In genomic region chr17:46283140-46283539, GRCm38 (mm10) we compare ENCODE assay signal across 8 mouse cellular contexts. TPM values are rescaled to one million over a fixed set of nuclear protein-coding genes. Genes with fewer than 3 reads are reported as not detected.
DNase-seq lines count a peak whose midpoint lies in the region; ATAC-seq and TF ChIP-seq lines count a peak whose summit lies in the region.

No protein-coding gene starts in this region.

- peak overlapping the region; percentile 100 for H3K4me3 ChIP-seq in cerebellum, adult 2 months (replicated peaks; ENCODE audit: insufficient read depth, low read depth, low read length)
- peak overlapping the region; percentile 83 for H3K4me3 ChIP-seq in testis, adult 2 months (ENCODE audit: control insufficient read depth, low read depth, low read length)
- H3K4me3 ChIP-seq in limb, embryonic 10.5 days: peak overlapping the region; percentile 81
- H3K4me3 ChIP-seq in stomach, embryonic 14.5 days (ENCODE audit: low read depth, low read length): peak overlapping the region; percentile 72

- WGBS in cerebellum, adult 2 months: 23% methylated on average over 9 of the region's 9 CpGs
- 27% methylated on average over 9 of the region's 9 CpGs for WGBS in limb, embryonic 10.5 days
- WGBS in stomach, embryonic 14.5 days: 21% methylated on average over 9 of the region's 9 CpGs

- no peaks in the 10 kb centered on the region for H3K36me3 ChIP-seq in testis, adult 2 months (ENCODE audit: control insufficient read depth, insufficient read depth, low read length)
- peaks cover 32% of the 10 kb centered on the region for H3K36me3 ChIP-seq in limb, embryonic 10.5 days
- peaks cover 24% of the 10 kb centered on the region for H3K36me3 ChIP-seq in stomach, embryonic 14.5 days (ENCODE audit: control insufficient read depth, insufficient read depth, low read length)

- H3K27me3 ChIP-seq in cerebellum, adult 2 months (ENCODE audit: control insufficient read depth, insufficient read depth, low read length): no peaks in the 10 kb centered on the region
- H3K27me3 ChIP-seq in testis, adult 2 months (ENCODE audit: control insufficient read depth, insufficient read depth, low read length): no peaks in the 10 kb centered on the region
- H3K27me3 ChIP-seq in limb, embryonic 10.5 days (ENCODE audit: low read depth, poor library complexity, severe bottlenecking): no peaks in the 10 kb centered on the region
- no peaks in the 10 kb centered on the region for H3K27me3 ChIP-seq in stomach, embryonic 14.5 days (ENCODE audit: control insufficient read depth, insufficient read depth, low read length)

- no peak; the same call in 1 of the 2 replicates for ATAC-seq in stomach, embryonic 14.5 days (ENCODE audit: insufficient number of reproducible peaks, insufficient read depth, low FRiP score, low read depth)

- TF ChIP-seq CTCF in cerebellum, adult 2 months (IDR thresholded peaks at IDR 0.05; ENCODE audit: borderline replicate concordance, insufficient read depth, low read depth, low read length): no peak
- no peak for TF ChIP-seq CTCF in testis, adult 2 months (IDR thresholded peaks at IDR 0.05; ENCODE audit: control insufficient read depth, insufficient read depth, insufficient replicate concordance, low read depth, low read length)

- H3K9ac ChIP-seq in stomach, embryonic 14.5 days (replicated peaks; ENCODE audit: low read depth, low read length): no peak overlapping the region

- H3K4me1 ChIP-seq in cerebellum, adult 2 months (ENCODE audit: control insufficient read depth, insufficient read depth, low read length): peaks cover 3% of the 10 kb centered on the region; the same call in 1 of the 2 replicates
- peaks cover 13% of the 10 kb centered on the region for H3K4me1 ChIP-seq in testis, adult 2 months (ENCODE audit: control insufficient read depth, insufficient read depth, low read length)
- peaks cover 45% of the 10 kb centered on the region for H3K4me1 ChIP-seq in limb, embryonic 10.5 days
- H3K4me1 ChIP-seq in stomach, embryonic 14.5 days (ENCODE audit: control insufficient read depth, insufficient read depth, low read length): peaks cover 19% of the 10 kb centered on the region

- no peaks in the 10 kb centered on the region for H3K9me3 ChIP-seq in limb, embryonic 10.5 days (replicated peaks)
- H3K9me3 ChIP-seq in stomach, embryonic 14.5 days (ENCODE audit: control insufficient read depth, low read depth, low read length): no peaks in the 10 kb centered on the region

- peak overlapping the region; percentile 83 for H3K4me2 ChIP-seq in stomach, embryonic 14.5 days (replicated peaks; ENCODE audit: low read depth, low read length)

- H3K27ac ChIP-seq in cerebellum, adult 2 months (ENCODE audit: insufficient read depth, low read length): no peak overlapping the region
- peak overlapping the region; percentile 88 for H3K27ac ChIP-seq in testis, adult 2 months (ENCODE audit: control insufficient read depth, insufficient read depth, low read depth, low read length)
- peak overlapping the region; percentile 90 for H3K27ac ChIP-seq in limb, embryonic 10.5 days
- H3K27ac ChIP-seq in stomach, embryonic 14.5 days (ENCODE audit: low read length): no peak overlapping the region

- DNase-seq in cerebellum, adult 2 months: no peak
- no peak for DNase-seq in cerebellum, adult 9-11 months
- no peak for DNase-seq in testis, postnatal 14 days (ENCODE audit: low spot score)
- DNase-seq in limb, embryonic 10.5 days (ENCODE audit: low spot score): no peak
- DNase-seq in cerebellum, adult 9-10 months: no peak
- no peak for DNase-seq in urinary bladder, postnatal 4 days (ENCODE audit: low spot score in 2 of 2)

- no peak for TF ChIP-seq POLR2A in cerebellum, adult 2 months (IDR thresholded peaks at IDR 0.05; ENCODE audit: borderline replicate concordance, insufficient read depth, low read length)
- TF ChIP-seq POLR2A in testis, adult 2 months (IDR thresholded peaks at IDR 0.05; ENCODE audit: control insufficient read depth, low read depth, low read length): no peak; the same call in 1 of the 2 replicates

RNA-seq across cellular contexts. Expression of gene Tjap1, which starts 0.3 kb away (rescaled TPM):
- 64.8 and 65.9 TPM in 2 replicates for polyA plus RNA-seq in cerebellum, adult 2 months (2012; rRNA removed)
- 33.1 and 39.0 TPM in 2 replicates for polyA plus RNA-seq in testis, adult 2 months (2012; rRNA removed)
- 60.3 and 61.2 TPM in 2 replicates for polyA plus RNA-seq in limb, embryonic 10.5 days (2016; fragmentation: Nextera tagmentation; extraction: Ambion mirVana)
- polyA plus RNA-seq in stomach, embryonic 14.5 days (2014; fragmentation: Nextera tagmentation; extraction: Ambion mirVana): 46.4 and 48.8 TPM in 2 replicates

RNA-seq across cellular contexts. Expression of gene Dlk2, which starts 14.1 kb away (rescaled TPM):
- polyA plus RNA-seq in cerebellum, adult 2 months (2012; rRNA removed): 8.8 and 9.0 TPM in 2 replicates
- 0.38 and 0.97 TPM in 2 replicates for polyA plus RNA-seq in testis, adult 2 months (2012; rRNA removed)
- 0.65 and 1.3 TPM in 2 replicates for polyA plus RNA-seq in limb, embryonic 10.5 days (2016; fragmentation: Nextera tagmentation; extraction: Ambion mirVana)
- 2.8 and 3.9 TPM in 2 replicates for polyA plus RNA-seq in stomach, embryonic 14.5 days (2014; fragmentation: Nextera tagmentation; extraction: Ambion mirVana)

RNA-seq across cellular contexts. Expression of gene Lrrc73, which starts 29.8 kb away (rescaled TPM):
- polyA plus RNA-seq in cerebellum, adult 2 months (2012; rRNA removed): 26.8 and 28.1 TPM in 2 replicates
- polyA plus RNA-seq in testis, adult 2 months (2012; rRNA removed): 106 and 120 TPM in 2 replicates
- 0.25 and 0.44 TPM in 2 replicates for polyA plus RNA-seq in limb, embryonic 10.5 days (2016; fragmentation: Nextera tagmentation; extraction: Ambion mirVana)
- 0.55 and 0.85 TPM in 2 replicates for polyA plus RNA-seq in stomach, embryonic 14.5 days (2014; fragmentation: Nextera tagmentation; extraction: Ambion mirVana)

RNA-seq across cellular contexts. Expression of gene Yipf3, which starts 35.3 kb away (rescaled TPM):
- 111 and 117 TPM in 2 replicates for polyA plus RNA-seq in cerebellum, adult 2 months (2012; rRNA removed)
- 67.9 and 75.4 TPM in 2 replicates for polyA plus RNA-seq in testis, adult 2 months (2012; rRNA removed)
- 73.0 and 81.9 TPM in 2 replicates for polyA plus RNA-seq in limb, embryonic 10.5 days (2016; fragmentation: Nextera tagmentation; extraction: Ambion mirVana)
- polyA plus RNA-seq in stomach, embryonic 14.5 days (2014; fragmentation: Nextera tagmentation; extraction: Ambion mirVana): 104 and 106 TPM in 2 replicates

RNA-seq across cellular contexts. Expression of gene Polr1c, which starts 35.3 kb away (rescaled TPM):
- 62.5 and 65.2 TPM in 2 replicates for polyA plus RNA-seq in cerebellum, adult 2 months (2012; rRNA removed)
- 57.5 and 68.8 TPM in 2 replicates for polyA plus RNA-seq in testis, adult 2 months (2012; rRNA removed)
- polyA plus RNA-seq in limb, embryonic 10.5 days (2016; fragmentation: Nextera tagmentation; extraction: Ambion mirVana): 132 and 144 TPM in 2 replicates
- polyA plus RNA-seq in stomach, embryonic 14.5 days (2014; fragmentation: Nextera tagmentation; extraction: Ambion mirVana): 86.8 and 87.9 TPM in 2 replicates

Comparison
In these comparisons a context has a peak if more than half of its experiments do, and no peak if none do; other contexts are left out.
1. H3K27ac ChIP-seq: peak in testis, adult 2 months (single experiment) and limb, embryonic 10.5 days (single experiment); none in cerebellum, adult 2 months (single experiment) and stomach, embryonic 14.5 days (single experiment).
2. RNA of gene Lrrc73, which starts 29.8 kb away (polyA plus RNA-seq): 106 to 120 TPM in testis, adult 2 months and 26.8 to 28.1 TPM in cerebellum, adult 2 months; 0.55 to 0.85 TPM in stomach, embryonic 14.5 days and 0.25 to 0.44 TPM in limb, embryonic 10.5 days; every median in the first group is over 10 times any median in the second.
3. Peak in every context shown above with its lines, with median percentiles within 50 percentile points of each other: H3K4me3 ChIP-seq.